Comparison of ENCODE assay signal across 8 mouse cellular contexts in genomic region chr7:78190931-78191653, GRCm38 (mm10).
DNase-seq lines count a peak whose midpoint lies in the region; ATAC-seq and TF ChIP-seq lines count a peak whose summit lies in the region.

No protein-coding gene starts in this region.

- ATAC-seq in lung, embryonic 14.5 days (ENCODE audit: insufficient read depth), result no peak
- ATAC-seq in neural tube, embryonic 12.5 days (ENCODE audit: low FRiP score, low read depth), result peak; percentile 92
- ATAC-seq in heart, embryonic 12.5 days (ENCODE audit: insufficient number of reproducible peaks, low FRiP score), result no peak
- no peak for ATAC-seq in liver, embryonic 12.5 days

- no peak overlapping the region for H3K27ac ChIP-seq in lung, embryonic 14.5 days (ENCODE audit: low read depth)
- H3K27ac ChIP-seq in forebrain, embryonic 10.5 days, result peak overlapping the region; percentile 56; the same call in 1 of the 2 replicates
- H3K27ac ChIP-seq in neural tube, embryonic 12.5 days, result no peak overlapping the region
- H3K27ac ChIP-seq in heart, embryonic 12.5 days (ENCODE audit: poor library complexity, severe bottlenecking), result no peak overlapping the region
- no peak overlapping the region for H3K27ac ChIP-seq in liver, embryonic 12.5 days

- no peaks in the 10 kb centered on the region for H3K4me1 ChIP-seq in lung, embryonic 14.5 days (ENCODE audit: insufficient read depth)
- H3K4me1 ChIP-seq in lung, adult 2 months (ENCODE audit: control insufficient read depth, insufficient read depth, low read length), result no peaks in the 10 kb centered on the region
- H3K4me1 ChIP-seq in forebrain, embryonic 10.5 days, result peaks cover 15% of the 10 kb centered on the region
- peaks cover 16% of the 10 kb centered on the region for H3K4me1 ChIP-seq in neural tube, embryonic 12.5 days
- H3K4me1 ChIP-seq in heart, embryonic 12.5 days (replicated peaks), result no peaks in the 10 kb centered on the region
- H3K4me1 ChIP-seq in liver, embryonic 12.5 days, result no peaks in the 10 kb centered on the region

- H3K9me3 ChIP-seq in lung, embryonic 14.5 days (ENCODE audit: low read depth, low read length), result no peaks in the 10 kb centered on the region
- H3K9me3 ChIP-seq in forebrain, embryonic 10.5 days, result no peaks in the 10 kb centered on the region
- no peaks in the 10 kb centered on the region for H3K9me3 ChIP-seq in neural tube, embryonic 12.5 days
- no peaks in the 10 kb centered on the region for H3K9me3 ChIP-seq in heart, embryonic 12.5 days (replicated peaks)
- no peaks in the 10 kb centered on the region for H3K9me3 ChIP-seq in liver, embryonic 12.5 days (replicated peaks)

- H3K4me3 ChIP-seq in lung, embryonic 14.5 days (ENCODE audit: low read depth, low read length), result no peak overlapping the region
- H3K4me3 ChIP-seq in lung, adult 2 months (replicated peaks; ENCODE audit: extremely low read depth, low read depth, low read length), result no peak overlapping the region
- H3K4me3 ChIP-seq in forebrain, embryonic 10.5 days, result peak overlapping the region; percentile 0; the same call in 1 of the 2 replicates
- no peak overlapping the region for H3K4me3 ChIP-seq in neural tube, embryonic 12.5 days
- no peak overlapping the region for H3K4me3 ChIP-seq in heart, embryonic 12.5 days
- H3K4me3 ChIP-seq in liver, embryonic 12.5 days, result no peak overlapping the region

- H3K36me3 ChIP-seq in lung, embryonic 14.5 days (ENCODE audit: insufficient read depth), result no peaks in the 10 kb centered on the region
- no peaks in the 10 kb centered on the region for H3K36me3 ChIP-seq in forebrain, embryonic 10.5 days (replicated peaks)
- no peaks in the 10 kb centered on the region for H3K36me3 ChIP-seq in neural tube, embryonic 12.5 days
- H3K36me3 ChIP-seq in heart, embryonic 12.5 days, result no peaks in the 10 kb centered on the region
- no peaks in the 10 kb centered on the region for H3K36me3 ChIP-seq in liver, embryonic 12.5 days

- no peak overlapping the region for H3K9ac ChIP-seq in lung, embryonic 14.5 days
- H3K9ac ChIP-seq in neural tube, embryonic 12.5 days, result no peak overlapping the region
- no peak overlapping the region for H3K9ac ChIP-seq in heart, embryonic 12.5 days
- H3K9ac ChIP-seq in liver, embryonic 12.5 days, result no peak overlapping the region

- 27% methylated on average over 17 of the region's 17 CpGs for WGBS in lung, embryonic 14.5 days
- WGBS in lung, adult 2 months, result 32% methylated on average over 17 of the region's 17 CpGs
- WGBS in forebrain, embryonic 10.5 days, result 24% methylated on average over 17 of the region's 17 CpGs
- 24% methylated on average over 17 of the region's 17 CpGs for WGBS in neural tube, embryonic 12.5 days
- 15% methylated on average over 17 of the region's 17 CpGs for WGBS in heart, embryonic 12.5 days
- 19% methylated on average over 17 of the region's 17 CpGs for WGBS in liver, embryonic 12.5 days (ENCODE audit: insufficient replicate concordance)

- H3K4me2 ChIP-seq in lung, embryonic 14.5 days, result no peak overlapping the region
- peak overlapping the region; percentile 40 for H3K4me2 ChIP-seq in neural tube, embryonic 12.5 days (replicated peaks)
- no peak overlapping the region for H3K4me2 ChIP-seq in heart, embryonic 12.5 days
- no peak overlapping the region for H3K4me2 ChIP-seq in liver, embryonic 12.5 days

- no peak for TF ChIP-seq POLR2A in lung, adult 2 months (IDR thresholded peaks at IDR 0.05; ENCODE audit: borderline replicate concordance, extremely low read depth, low read depth, low read length)

- no peaks in the 10 kb centered on the region for H3K27me3 ChIP-seq in lung, embryonic 14.5 days (ENCODE audit: insufficient read depth, low read length)
- H3K27me3 ChIP-seq in forebrain, embryonic 10.5 days (ENCODE audit: poor library complexity, severe bottlenecking), result no peaks in the 10 kb centered on the region
- H3K27me3 ChIP-seq in neural tube, embryonic 12.5 days (replicated peaks), result no peaks in the 10 kb centered on the region
- peaks cover 16% of the 10 kb centered on the region; the same call in 1 of the 2 replicates for H3K27me3 ChIP-seq in heart, embryonic 12.5 days (replicated peaks)
- no peaks in the 10 kb centered on the region for H3K27me3 ChIP-seq in liver, embryonic 12.5 days (replicated peaks)

- no peak for TF ChIP-seq CTCF in lung, embryonic 14.5 days (IDR thresholded peaks at IDR 0.05; ENCODE audit: low read depth)
- no peak for TF ChIP-seq CTCF in lung, adult 2 months (IDR thresholded peaks at IDR 0.05; ENCODE audit: insufficient read depth, low read length)

- peak; percentile 23 for DNase-seq in lung, embryonic 14.5 days
- no peak for DNase-seq in lung, adult 2 months
- DNase-seq in forebrain, embryonic 10.5 days (ENCODE audit: extremely low spot score, low spot score), result peak; percentile 25
- DNase-seq in layer of hippocampus, adult 8-10 months (ENCODE audit: low spot score in 2 of 2), result peak; percentile 54 to 60
- DNase-seq in urinary bladder, postnatal 10 days (ENCODE audit: low spot score), result no peak

Comparison
In these comparisons a context has a peak if more than half of its experiments do, and no peak if none do; other contexts are left out.
1. DNase-seq: peak in lung, embryonic 14.5 days (single experiment), forebrain, embryonic 10.5 days (single experiment) and layer of hippocampus, adult 8-10 months (2 of 2); none in lung, adult 2 months (single experiment) and urinary bladder, postnatal 10 days (single experiment).